Mouse (Mus musculus) thymus, postnatal 10 days (tissue): Measurements from ENCODE around the gene Naa40.

Experiments used
- DNase-seq, 2 experiments: peaks; one replicate each; pipeline ENCODE4 v3.0.0; 2021; ENCODE audit warnings: low spot score in 2 of 2

The Naa40 gene

GRCm38 (mm10) chr19:7214484-7214883, 26.5 kb downstream of the Naa40 start:
- DNase-seq, result no peak

- DNase-seq, result no peak
Measured at GRCm38 (mm10) chr19:7213010-7213409, 28.0 kb downstream of the Naa40 start.

DNA sequence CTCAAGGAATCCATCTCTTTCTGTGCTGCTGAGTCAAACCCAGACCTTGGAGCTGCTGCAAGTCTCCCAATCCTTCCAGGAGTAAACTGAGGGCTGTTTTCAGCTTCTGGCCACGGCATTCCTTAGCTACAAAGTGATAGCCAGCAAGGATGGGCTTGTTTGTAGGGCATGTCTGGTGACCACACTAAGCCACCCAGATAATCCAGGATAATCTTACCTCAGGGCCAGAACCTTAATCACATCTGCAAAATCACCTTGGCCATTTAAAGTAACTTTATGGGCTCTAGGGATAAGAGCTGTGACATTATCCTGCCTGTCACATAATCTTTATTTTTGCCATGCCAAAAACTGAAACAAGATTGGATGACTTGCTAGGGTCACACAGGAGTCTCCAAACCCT, 28.8 kb downstream of the Naa40 start:
- DNase-seq, result no peak

- DNase-seq, result no peak
Measured at GRCm38 (mm10) chr19:7209907-7210646, 30.9 kb downstream of the Naa40 start.

DNA sequence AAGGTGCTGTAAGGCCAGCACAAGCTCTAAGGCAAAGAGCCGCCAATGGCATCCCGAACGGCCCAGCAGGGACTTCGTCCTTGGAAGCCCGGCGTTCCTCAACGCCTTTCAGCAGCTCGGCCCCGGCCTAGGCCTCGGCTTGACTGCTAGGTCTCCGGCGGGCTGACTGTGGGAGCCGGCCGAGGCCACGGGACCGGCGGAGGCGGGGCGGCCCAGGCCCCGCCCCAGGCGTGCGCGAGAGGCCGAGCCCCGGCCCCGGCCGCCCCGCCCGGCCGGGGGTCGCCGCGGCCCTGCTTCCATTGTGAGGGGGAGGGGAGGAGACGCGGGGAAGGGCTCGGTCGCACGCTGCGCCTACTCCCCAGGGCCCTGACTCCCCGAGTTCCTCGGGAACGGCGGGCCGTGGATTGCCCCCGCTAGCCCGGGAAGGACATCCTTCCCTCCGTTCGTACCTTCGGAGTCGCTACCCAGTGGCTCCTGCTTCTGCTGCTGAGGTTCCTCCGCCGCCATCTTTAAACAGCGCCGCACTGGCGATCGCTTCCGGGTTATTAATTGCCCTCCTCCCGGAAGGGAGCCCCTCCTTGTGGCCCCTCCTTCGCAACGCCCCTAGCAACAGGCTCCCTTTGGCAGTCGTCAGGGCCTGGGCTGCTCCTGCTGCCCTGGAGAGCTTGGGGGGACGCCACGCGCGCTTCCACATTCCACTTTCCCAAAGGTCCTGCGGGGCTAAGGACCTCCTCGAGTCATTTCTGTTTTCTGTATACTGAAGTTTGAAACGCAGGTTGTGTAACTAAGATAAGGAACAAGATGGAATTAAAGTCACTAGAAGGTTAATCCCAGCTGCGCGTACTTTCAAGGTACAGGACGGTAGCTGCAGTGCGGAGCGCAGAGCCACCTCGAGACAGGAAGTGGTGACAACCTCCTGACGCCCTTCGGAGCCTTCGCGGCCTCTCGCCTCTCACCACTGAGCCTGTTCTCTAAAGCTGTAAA, 34.9 kb downstream of the Naa40 start, which contains the start of gene Otub1:
Gene Otub1, minus strand, starts transcription at position 564 of the 984 bp plus-strand sequence.
- peak; percentile 89 to 91 for DNase-seq

GRCm38 (mm10) chr19:7205326-7205725, 35.7 kb downstream of the Naa40 start:
- no peak for DNase-seq

DNA sequence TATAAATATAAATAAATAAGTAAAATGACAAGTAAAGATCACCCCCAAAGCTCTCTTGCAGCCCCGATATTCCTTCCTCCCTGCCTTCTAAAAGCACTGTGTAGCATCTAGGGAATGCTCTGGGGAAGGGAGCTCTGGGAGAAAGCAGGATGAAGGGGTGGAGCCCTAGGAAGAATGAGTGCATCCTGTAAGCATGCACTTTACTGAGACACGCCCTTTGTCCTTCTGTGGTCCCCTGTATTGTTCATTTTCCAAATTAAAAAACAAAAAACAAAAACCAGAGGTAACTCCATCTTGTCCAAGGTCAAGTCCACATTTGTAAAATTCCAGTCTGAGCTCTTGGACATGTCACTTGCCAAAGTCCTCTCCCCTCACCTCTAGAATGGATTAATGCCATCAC, 36.1 kb downstream of the Naa40 start:
- DNase-seq, result no peak

GRCm38 (mm10) chr19:7200427-7200826, 40.6 kb downstream of the Naa40 start:
- DNase-seq, result no peak

- DNase-seq, result no peak
Measured at GRCm38 (mm10) chr19:7199089-7199488, 41.9 kb downstream of the Naa40 start.

DNA sequence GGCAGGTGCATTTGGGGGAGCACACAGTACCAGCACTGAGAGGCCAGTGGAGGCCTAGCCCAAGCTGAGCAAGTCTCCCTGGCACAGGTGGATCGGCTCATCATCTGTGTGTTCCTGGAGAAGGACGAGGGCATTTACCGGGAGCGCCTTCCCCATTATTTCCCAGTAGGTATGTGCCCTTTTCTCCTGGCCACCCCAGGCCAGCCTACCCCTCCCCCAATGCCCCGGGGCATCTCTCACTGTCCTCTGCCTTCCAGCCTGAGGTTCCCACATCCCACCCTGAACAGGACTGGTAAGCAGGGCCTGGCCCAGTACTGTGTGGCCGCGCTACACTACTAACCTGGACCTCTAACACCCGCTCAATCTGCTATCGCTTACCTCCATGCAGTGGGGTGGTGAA, 43.5 kb downstream of the Naa40 start:
- no peak for DNase-seq

GRCm38 (mm10) chr19:7196741-7197270, 44.2 kb downstream of the Naa40 start:
- DNase-seq, result no peak

- peak in 1 of 2 experiments; percentile 52 for DNase-seq
Measured at GRCm38 (mm10) chr19:7195900-7196728, 44.9 kb downstream of the Naa40 start.

DNA sequence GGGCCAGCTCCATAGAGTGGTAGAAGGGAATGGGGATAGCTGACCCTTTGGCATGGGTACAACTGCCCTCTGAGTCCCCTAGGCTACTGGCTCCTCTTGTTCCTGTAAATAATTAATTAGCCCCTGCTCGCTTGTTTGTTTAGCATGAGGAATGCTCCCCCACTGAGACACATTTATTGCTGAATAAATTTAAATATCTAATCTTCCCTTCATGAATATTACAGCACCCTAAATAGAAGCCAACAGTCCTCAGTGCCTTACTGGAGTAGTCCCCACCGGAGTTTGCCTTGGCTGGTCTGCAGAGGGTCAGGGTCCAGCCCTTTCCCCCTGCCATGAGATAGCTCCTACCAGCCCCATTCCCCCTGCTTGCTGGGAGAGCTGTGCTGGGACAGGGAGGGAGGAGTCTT, 48.4 kb downstream of the Naa40 start:
- no peak for DNase-seq

- DNase-seq, result no peak
Measured at GRCm38 (mm10) chr19:7191639-7192038, 49.3 kb downstream of the Naa40 start.

GRCm38 (mm10) chr19:7190986-7191385, 50.0 kb downstream of the Naa40 start:
- DNase-seq, result no peak

GRCm38 (mm10) chr19:7189026-7189425, 52.0 kb downstream of the Naa40 start:
- no peak for DNase-seq

- no peak for DNase-seq
Measured at GRCm38 (mm10) chr19:7187157-7187556, 53.8 kb downstream of the Naa40 start.

DNA sequence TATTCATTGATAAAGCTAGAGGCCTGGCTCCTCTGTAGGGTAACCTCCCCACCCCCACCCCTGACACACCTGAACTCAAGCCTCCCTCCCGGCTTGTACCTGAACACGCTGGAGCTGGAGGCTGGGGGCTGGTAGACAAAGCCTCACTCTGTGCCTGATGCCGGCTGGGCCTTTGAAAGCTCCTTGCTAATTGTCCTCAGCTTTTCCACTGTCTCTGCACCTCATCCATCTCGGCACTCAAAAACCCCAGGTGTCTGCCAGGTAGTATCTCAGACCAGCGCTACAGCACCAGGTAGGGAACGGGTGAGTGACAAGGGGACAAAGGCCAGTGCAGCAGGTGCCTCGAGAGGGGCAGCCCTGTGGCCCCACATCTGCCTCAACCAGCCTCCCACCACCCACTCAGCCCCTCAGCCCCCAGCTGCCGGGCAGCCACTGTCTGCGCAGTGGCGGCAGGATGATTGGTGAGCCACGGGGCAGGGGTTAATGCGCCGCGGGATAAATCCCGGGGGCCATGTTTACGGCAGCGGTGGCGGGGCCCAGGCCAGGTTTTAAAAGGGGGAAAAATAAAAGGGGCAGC, 55.2 kb downstream of the Naa40 start:
- no peak for DNase-seq

GRCm38 (mm10) chr19:7185059-7185458, 55.9 kb downstream of the Naa40 start:
- DNase-seq, result no peak

DNA sequence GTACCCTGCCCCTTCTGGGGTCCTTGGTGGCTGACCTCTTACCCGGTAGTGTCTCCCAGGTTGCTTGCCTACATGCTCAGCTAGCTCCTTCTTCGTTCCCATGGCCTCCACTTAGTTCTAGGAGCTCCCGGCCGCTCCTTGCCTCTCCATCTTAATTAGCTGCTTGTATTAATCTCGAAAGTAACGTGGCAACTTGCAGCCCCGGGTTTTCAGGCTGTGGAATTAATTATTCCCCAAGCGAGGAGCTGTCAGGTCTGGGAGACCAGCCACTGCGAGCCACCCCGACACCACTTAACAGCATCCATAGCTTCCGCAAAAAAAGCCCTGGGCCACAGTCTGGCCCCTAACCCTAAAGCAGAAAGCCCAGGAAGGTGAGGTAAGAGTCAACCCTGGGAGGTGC, 57.6 kb downstream of the Naa40 start:
- no peak for DNase-seq
